Mouse (Mus musculus) bone marrow, adult 2 months (tissue): ENCODE data around the gene Cd200r1.

Source experiments
- CTCF ChIP-seq: fragments of 200-500 bp; IDR thresholded peaks from 2 replicates; pipeline ENCODE4 v1.5.1; 2011; ENCODE audit warnings: low read length, control low read depth; ENCODE audit not compliant: control insufficient read depth, insufficient read depth
- POLR2A ChIP-seq: fragments of 200-500 bp; IDR thresholded peaks from 2 replicates; pipeline ENCODE4 v1.6.1; 2011; ENCODE audit warnings: low read depth, mild to moderate bottlenecking, control low read depth, low read length, borderline replicate concordance; ENCODE audit not compliant: control insufficient read depth

DNA sequence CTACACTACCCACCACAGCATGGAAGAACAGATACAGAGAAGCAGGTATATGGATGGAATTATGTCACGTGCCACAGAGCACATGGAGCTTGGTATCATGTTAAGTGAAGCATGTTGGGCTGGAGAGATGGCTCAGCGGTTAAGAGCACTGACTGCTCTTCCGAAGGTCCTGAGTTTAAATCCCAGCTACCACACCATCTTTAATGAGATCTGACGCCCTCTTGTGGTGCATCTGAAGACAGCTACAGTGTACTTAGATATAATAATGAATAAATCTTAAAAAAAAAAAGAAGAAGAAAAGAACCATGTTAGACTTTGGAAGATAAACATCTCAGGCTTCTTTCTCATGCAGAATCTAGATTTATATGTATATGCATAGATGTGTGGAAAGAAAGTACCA is 15.2 kb downstream of the Cd200r1 start:
- TF ChIP-seq POLR2A (no peak), CTCF (no peak)
